Comparison of ENCODE assay signal across 16 mouse cellular contexts in the genomic region with DNA sequence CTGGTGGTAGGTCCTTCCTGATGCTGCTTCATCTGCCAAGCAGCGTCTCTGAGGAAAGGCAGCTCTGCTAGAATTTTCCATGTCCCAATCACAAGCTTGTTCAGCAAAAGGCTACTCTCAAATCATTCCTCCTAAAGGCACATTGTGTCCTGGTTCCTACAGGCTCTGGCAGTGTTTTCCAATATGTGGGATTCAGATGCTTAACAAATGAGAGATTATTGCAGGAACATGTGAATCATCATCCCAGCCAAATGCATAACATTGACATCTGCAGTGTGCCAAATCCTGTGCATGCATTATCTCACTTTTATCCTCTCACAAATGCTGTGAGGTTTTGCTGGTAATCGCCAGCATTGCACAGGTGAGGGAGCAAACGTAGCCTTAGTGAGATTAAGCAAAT.
DNase-seq lines count a peak whose midpoint lies in the region.
"Had no signal": no experiment of that assay in that cellular context is flagged by ENCODE, and none has a peak within 500 bp of the region (broad histone marks: within the 10 kb centered on the region; RNA-seq: fewer than 3 reads in every experiment).

No protein-coding gene starts in this region.

- DNase-seq in frontal cortex, postnatal 36 days (ENCODE audit: low spot score in 2 of 2): peak; percentile 41 to 45
- no peak for DNase-seq in frontal cortex, postnatal 14 days (ENCODE audit: low spot score in 2 of 2)
- peak; percentile 17 to 41 for DNase-seq in right cerebral cortex, postnatal 36 days (ENCODE audit: low spot score in 2 of 2)
- DNase-seq in right cerebral cortex, postnatal 4 days: no peak
- DNase-seq in left cerebral cortex, adult 9 months (ENCODE audit: low spot score in 2 of 2): peak; percentile 20 to 51
- DNase-seq in thymus, adult 18-20 months: no peak
- no peak for DNase-seq in urinary bladder, postnatal 4 days (ENCODE audit: low spot score in 2 of 2)
- DNase-seq: cerebellum, adult 9-10 months; heart, adult 11 months; heart, postnatal 14 days; kidney, adult 2 months; kidney, postnatal 14 days; liver, embryonic 13.5 days; lung, embryonic 14.5 days; lung, postnatal 36 days; thymus, postnatal 25 days had no signal

Comparison
In these comparisons a context has a peak if more than half of its experiments do, and no peak if none do; other contexts are left out.
1. DNase-seq: peak in frontal cortex, postnatal 36 days (2 of 2), right cerebral cortex, postnatal 36 days (2 of 2) and left cerebral cortex, adult 9 months (2 of 2); none in frontal cortex, postnatal 14 days (0 of 2), right cerebral cortex, postnatal 4 days (single experiment), thymus, adult 18-20 months (0 of 2) and urinary bladder, postnatal 4 days (0 of 2).